Mouse (Mus musculus): Measurements from ENCODE around the gene Tgm5. TPM values are rescaled to one million over a fixed set of nuclear protein-coding genes. Genes with fewer than 3 reads are reported as not detected.
"Not testable (repeated sequence)": the region's sequence is repeated elsewhere in the genome, so short reads cannot be mapped to it uniquely, and the experiment has no call there.

Tgm5 gene
- polyA plus RNA-seq, 1 experiment = 1.1 TPM

- DNase-seq = no peak
- H3K4me1 ChIP-seq (ENCODE audit: control insufficient read depth, insufficient read depth, low read length) = no peaks in the 10 kb centered on the region
- no peak for TF ChIP-seq POLR2A (IDR thresholded peaks at IDR 0.05; ENCODE audit: borderline replicate concordance, extremely low read depth, low read depth, low read length)
- no peak for TF ChIP-seq CTCF (IDR thresholded peaks at IDR 0.05; ENCODE audit: insufficient read depth, low read length)
- 40% methylated on average over 2 of the region's 2 CpGs for WGBS
- H3K4me3 ChIP-seq (replicated peaks; ENCODE audit: extremely low read depth, low read depth, low read length) = no peak overlapping the region
Measured at GRCm38 (mm10) chr2:121054060-121054459, 31.6 kb downstream of the Tgm5 start.

- Histone ChIP-seq H3K4me1 (ENCODE audit: control insufficient read depth, insufficient read depth, low read length) (no peaks in the 10 kb centered on the region), H3K4me3 (replicated peaks; ENCODE audit: extremely low read depth, low read depth, low read length) (no peak overlapping the region)
- 87% methylated on average over 5 of the region's 5 CpGs for WGBS
- DNase-seq = no peak
- no peak for TF ChIP-seq POLR2A (IDR thresholded peaks at IDR 0.05; ENCODE audit: borderline replicate concordance, extremely low read depth, low read depth, low read length)
- no peak for TF ChIP-seq CTCF (IDR thresholded peaks at IDR 0.05; ENCODE audit: insufficient read depth, low read length)
Measured at GRCm38 (mm10) chr2:121052176-121052575, 33.5 kb downstream of the Tgm5 start.

GRCm38 (mm10) chr2:121045653-121046052, 40.0 kb downstream of the Tgm5 start:
- 77% methylated on average over 4 of the region's 4 CpGs for WGBS
- TF ChIP-seq POLR2A (IDR thresholded peaks at IDR 0.05; ENCODE audit: borderline replicate concordance, extremely low read depth, low read depth, low read length) (no peak), CTCF (IDR thresholded peaks at IDR 0.05; ENCODE audit: insufficient read depth, low read length) (no peak)
- no peaks in the 10 kb centered on the region for H3K4me1 ChIP-seq (ENCODE audit: control insufficient read depth, insufficient read depth, low read length)
- no peak for DNase-seq
- no peak overlapping the region for H3K4me3 ChIP-seq (replicated peaks; ENCODE audit: extremely low read depth, low read depth, low read length)

GRCm38 (mm10) chr2:121041098-121041497, 44.5 kb downstream of the Tgm5 start:
- TF ChIP-seq POLR2A (IDR thresholded peaks at IDR 0.05; ENCODE audit: borderline replicate concordance, extremely low read depth, low read depth, low read length) (no peak), CTCF (IDR thresholded peaks at IDR 0.05; ENCODE audit: insufficient read depth, low read length) (peak; percentile 27; the same call in 1 of the 2 replicates)
- DNase-seq = peak; percentile 22
- 18% methylated on average over 5 of the region's 5 CpGs for WGBS
- Histone ChIP-seq H3K4me1 (ENCODE audit: control insufficient read depth, insufficient read depth, low read length) (no peaks in the 10 kb centered on the region), H3K4me3 (replicated peaks; ENCODE audit: extremely low read depth, low read depth, low read length) (no peak overlapping the region)

- 98% methylated on average over 1 of the region's 1 CpGs for WGBS
- Histone ChIP-seq H3K4me3 (replicated peaks; ENCODE audit: extremely low read depth, low read depth, low read length) (no peak overlapping the region), H3K4me1 (ENCODE audit: control insufficient read depth, insufficient read depth, low read length) (no peaks in the 10 kb centered on the region)
- TF ChIP-seq CTCF (IDR thresholded peaks at IDR 0.05; ENCODE audit: insufficient read depth, low read length) (no peak), POLR2A (IDR thresholded peaks at IDR 0.05; ENCODE audit: borderline replicate concordance, extremely low read depth, low read depth, low read length) (no peak)
- no peak for DNase-seq
Measured at GRCm38 (mm10) chr2:121039382-121039781, 46.3 kb downstream of the Tgm5 start.

GRCm38 (mm10) chr2:121038851-121039250, 46.8 kb downstream of the Tgm5 start:
- WGBS = 100% methylated on average over 1 of the region's 1 CpGs
- H3K4me1 ChIP-seq (ENCODE audit: control insufficient read depth, insufficient read depth, low read length) = not testable (repeated sequence)

GRCm38 (mm10) chr2:121036733-121037341, 48.8 kb downstream of the Tgm5 start, which contains the start of gene Epb42:
TSS of gene Epb42 (minus strand) at chr2:121037072.
- TF ChIP-seq CTCF (IDR thresholded peaks at IDR 0.05; ENCODE audit: insufficient read depth, low read length) (no peak), POLR2A (IDR thresholded peaks at IDR 0.05; ENCODE audit: borderline replicate concordance, extremely low read depth, low read depth, low read length) (no peak)
- DNase-seq = no peak
- H3K4me3 ChIP-seq (replicated peaks; ENCODE audit: extremely low read depth, low read depth, low read length) = no peak within 1 kb of the TSS
- WGBS = 28% methylated on average over 5 of the region's 5 CpGs
- no peaks in the 10 kb centered on the region for H3K4me1 ChIP-seq (ENCODE audit: control insufficient read depth, insufficient read depth, low read length)

More at GRCm38 (mm10) chr2:121038851-121039250, 46.8 kb downstream of the Tgm5 start:
- not testable (repeated sequence) for DNase-seq; H3K4me3 ChIP-seq (replicated peaks; ENCODE audit: extremely low read depth, low read depth, low read length)

GRCm38 (mm10) chr2:121022918-121023317, 62.7 kb downstream of the Tgm5 start:
- Histone ChIP-seq H3K4me3 (replicated peaks; ENCODE audit: extremely low read depth, low read depth, low read length) (no peak overlapping the region), H3K4me1 (ENCODE audit: control insufficient read depth, insufficient read depth, low read length) (no peaks in the 10 kb centered on the region)
- WGBS = 52% methylated on average over 5 of the region's 5 CpGs
- no peak for DNase-seq
- TF ChIP-seq POLR2A (IDR thresholded peaks at IDR 0.05; ENCODE audit: borderline replicate concordance, extremely low read depth, low read depth, low read length) (no peak), CTCF (IDR thresholded peaks at IDR 0.05; ENCODE audit: insufficient read depth, low read length) (no peak)

- Histone ChIP-seq H3K4me3 (replicated peaks; ENCODE audit: extremely low read depth, low read depth, low read length) (no peak overlapping the region), H3K4me1 (ENCODE audit: control insufficient read depth, insufficient read depth, low read length) (no peaks in the 10 kb centered on the region)
- TF ChIP-seq POLR2A (IDR thresholded peaks at IDR 0.05; ENCODE audit: borderline replicate concordance, extremely low read depth, low read depth, low read length) = no peak
- no peak for TF ChIP-seq CTCF (IDR thresholded peaks at IDR 0.05; ENCODE audit: insufficient read depth, low read length)
- DNase-seq = no peak
- WGBS = 98% methylated on average over 1 of the region's 1 CpGs
Measured at GRCm38 (mm10) chr2:121017151-121017550, 68.5 kb downstream of the Tgm5 start.

- WGBS = 87% methylated on average over 9 of the region's 9 CpGs
- Histone ChIP-seq H3K4me3 (replicated peaks; ENCODE audit: extremely low read depth, low read depth, low read length) (no peak overlapping the region), H3K4me1 (ENCODE audit: control insufficient read depth, insufficient read depth, low read length) (no peaks in the 10 kb centered on the region)
- DNase-seq = no peak
- TF ChIP-seq POLR2A (IDR thresholded peaks at IDR 0.05; ENCODE audit: borderline replicate concordance, extremely low read depth, low read depth, low read length) (no peak), CTCF (IDR thresholded peaks at IDR 0.05; ENCODE audit: insufficient read depth, low read length) (no peak)
Measured at GRCm38 (mm10) chr2:121016226-121016625, 69.4 kb downstream of the Tgm5 start.

All from lung, adult 2 months (tissue).